Mouse (Mus musculus): ENCODE data around the gene Zcchc2. TPM values are rescaled to one million over a fixed set of nuclear protein-coding genes. Genes with fewer than 3 reads are reported as not detected.
A peak's percentile ranks its signal among the peaks of the same experiment; 100 is the strongest.

Gene Zcchc2
- polyA plus RNA-seq, 1 experiment, result 0.05 TPM

GRCm38 (mm10) chr1:105962084-105962818 lies 28.0 kb upstream of the Zcchc2 start:
- Histone ChIP-seq H3K4me1 (ENCODE audit: control insufficient read depth) (no peaks in the 10 kb centered on the region), H3K9me3 (ENCODE audit: control insufficient read depth, low read length) (no peaks in the 10 kb centered on the region), H3K27me3 (ENCODE audit: control insufficient read depth) (no peaks in the 10 kb centered on the region), H3K36me3 (ENCODE audit: control insufficient read depth) (no peaks in the 10 kb centered on the region), H3K4me3 (replicated peaks) (no peak overlapping the region)
- TF ChIP-seq TAL1 (IDR thresholded peaks at IDR 0.05; ENCODE audit: low read length) (no peak), GATA1 (IDR thresholded peaks at IDR 0.05; ENCODE audit: low read length) (no peak)

GRCm38 (mm10) chr1:105962852-105963251 lies 27.4 kb upstream of the Zcchc2 start:
- Histone ChIP-seq H3K4me1 (ENCODE audit: control insufficient read depth) (no peaks in the 10 kb centered on the region), H3K4me3 (replicated peaks) (no peak overlapping the region), H3K9me3 (ENCODE audit: control insufficient read depth, low read length) (no peaks in the 10 kb centered on the region), H3K36me3 (ENCODE audit: control insufficient read depth) (no peaks in the 10 kb centered on the region), H3K27me3 (ENCODE audit: control insufficient read depth) (no peaks in the 10 kb centered on the region)
- no peak for TF ChIP-seq GATA1 (IDR thresholded peaks at IDR 0.05; ENCODE audit: low read length)
- TF ChIP-seq TAL1 (IDR thresholded peaks at IDR 0.05; ENCODE audit: low read length), result no peak

GRCm38 (mm10) chr1:105964514-105964913 lies 25.7 kb upstream of the Zcchc2 start:
- H3K4me1 ChIP-seq (ENCODE audit: control insufficient read depth), result no peaks in the 10 kb centered on the region
- TF ChIP-seq GATA1 (IDR thresholded peaks at IDR 0.05; ENCODE audit: low read length) (no peak), TAL1 (IDR thresholded peaks at IDR 0.05; ENCODE audit: low read length) (no peak)
- H3K27me3 ChIP-seq (ENCODE audit: control insufficient read depth), result no peaks in the 10 kb centered on the region
- H3K4me3 ChIP-seq (replicated peaks), result no peak overlapping the region
- H3K9me3 ChIP-seq (ENCODE audit: control insufficient read depth, low read length), result no peaks in the 10 kb centered on the region
- H3K36me3 ChIP-seq (ENCODE audit: control insufficient read depth), result no peaks in the 10 kb centered on the region

GRCm38 (mm10) chr1:105965189-105965588 lies 25.0 kb upstream of the Zcchc2 start:
- H3K4me1 ChIP-seq (ENCODE audit: control insufficient read depth), result no peaks in the 10 kb centered on the region
- H3K27me3 ChIP-seq (ENCODE audit: control insufficient read depth), result no peaks in the 10 kb centered on the region
- no peak for TF ChIP-seq TAL1 (IDR thresholded peaks at IDR 0.05; ENCODE audit: low read length)
- TF ChIP-seq GATA1 (IDR thresholded peaks at IDR 0.05; ENCODE audit: low read length), result no peak
- H3K9me3 ChIP-seq (ENCODE audit: control insufficient read depth, low read length), result no peaks in the 10 kb centered on the region
- H3K4me3 ChIP-seq (replicated peaks), result no peak overlapping the region
- no peaks in the 10 kb centered on the region for H3K36me3 ChIP-seq (ENCODE audit: control insufficient read depth)

- Histone ChIP-seq H3K27me3 (ENCODE audit: control insufficient read depth) (no peaks in the 10 kb centered on the region), H3K4me3 (replicated peaks) (peak overlapping the region; percentile 29), H3K36me3 (ENCODE audit: control insufficient read depth) (no peaks in the 10 kb centered on the region), H3K4me1 (ENCODE audit: control insufficient read depth) (peaks cover 4% of the 10 kb centered on the region), H3K9me3 (ENCODE audit: control insufficient read depth, low read length) (no peaks in the 10 kb centered on the region)
- TF ChIP-seq TAL1 (IDR thresholded peaks at IDR 0.05; ENCODE audit: low read length) (no peak), GATA1 (IDR thresholded peaks at IDR 0.05; ENCODE audit: low read length) (no peak)
These were observed 18.6 kb upstream of the Zcchc2 start for GRCm38 (mm10) chr1:105971490-105972170.

- H3K36me3 ChIP-seq (ENCODE audit: control insufficient read depth), result no peaks in the 10 kb centered on the region
- H3K4me1 ChIP-seq (ENCODE audit: control insufficient read depth), result peaks cover 4% of the 10 kb centered on the region
- H3K4me3 ChIP-seq (replicated peaks), result no peak overlapping the region
- TF ChIP-seq TAL1 (IDR thresholded peaks at IDR 0.05; ENCODE audit: low read length), result no peak
- TF ChIP-seq GATA1 (IDR thresholded peaks at IDR 0.05; ENCODE audit: low read length), result no peak
- H3K27me3 ChIP-seq (ENCODE audit: control insufficient read depth), result no peaks in the 10 kb centered on the region
- 0 out of 2 replicates have a peak, but pooled peaks cover 2% of the 10 kb centered on the region for H3K9me3 ChIP-seq (ENCODE audit: control insufficient read depth, low read length)
These were observed 16.2 kb upstream of the Zcchc2 start for GRCm38 (mm10) chr1:105974023-105974422.

- Histone ChIP-seq H3K36me3 (ENCODE audit: control insufficient read depth) (no peaks in the 10 kb centered on the region), H3K4me3 (replicated peaks) (no peak overlapping the region), H3K27me3 (ENCODE audit: control insufficient read depth) (no peaks in the 10 kb centered on the region), H3K4me1 (ENCODE audit: control insufficient read depth) (no peaks in the 10 kb centered on the region), H3K9me3 (ENCODE audit: control insufficient read depth, low read length) (0 out of 2 replicates have a peak, but pooled peaks cover 2% of the 10 kb centered on the region)
- TF ChIP-seq TAL1 (IDR thresholded peaks at IDR 0.05; ENCODE audit: low read length) (no peak), GATA1 (IDR thresholded peaks at IDR 0.05; ENCODE audit: low read length) (no peak)
These were observed 12.6 kb upstream of the Zcchc2 start for GRCm38 (mm10) chr1:105977446-105978094.

GRCm38 (mm10) chr1:105980849-105981610 lies 9.2 kb upstream of the Zcchc2 start:
- Histone ChIP-seq H3K27me3 (ENCODE audit: control insufficient read depth) (no peaks in the 10 kb centered on the region), H3K4me3 (replicated peaks) (no peak overlapping the region), H3K9me3 (ENCODE audit: control insufficient read depth, low read length) (0 out of 2 replicates have a peak, but pooled peaks cover 2% of the 10 kb centered on the region), H3K4me1 (ENCODE audit: control insufficient read depth) (no peaks in the 10 kb centered on the region; the same call in 1 of the 2 replicates), H3K36me3 (ENCODE audit: control insufficient read depth) (no peaks in the 10 kb centered on the region)
- TF ChIP-seq GATA1 (IDR thresholded peaks at IDR 0.05; ENCODE audit: low read length) (no peak), TAL1 (IDR thresholded peaks at IDR 0.05; ENCODE audit: low read length) (no peak)

All from erythroblast, embryonic 14.5 days (primary cell).